Mouse (Mus musculus) skeletal muscle tissue, adult 2 months (tissue): Measurements from ENCODE around the gene Spp2.
A peak's percentile ranks its signal among the peaks of the same experiment; 100 is the strongest.

Experiments used
- DNase-seq: peaks from one replicate; pipeline ENCODE4 v3.0.0-alpha.2; 2012; ENCODE audit warnings: low read depth, low spot score

Spp2 gene

DNA sequence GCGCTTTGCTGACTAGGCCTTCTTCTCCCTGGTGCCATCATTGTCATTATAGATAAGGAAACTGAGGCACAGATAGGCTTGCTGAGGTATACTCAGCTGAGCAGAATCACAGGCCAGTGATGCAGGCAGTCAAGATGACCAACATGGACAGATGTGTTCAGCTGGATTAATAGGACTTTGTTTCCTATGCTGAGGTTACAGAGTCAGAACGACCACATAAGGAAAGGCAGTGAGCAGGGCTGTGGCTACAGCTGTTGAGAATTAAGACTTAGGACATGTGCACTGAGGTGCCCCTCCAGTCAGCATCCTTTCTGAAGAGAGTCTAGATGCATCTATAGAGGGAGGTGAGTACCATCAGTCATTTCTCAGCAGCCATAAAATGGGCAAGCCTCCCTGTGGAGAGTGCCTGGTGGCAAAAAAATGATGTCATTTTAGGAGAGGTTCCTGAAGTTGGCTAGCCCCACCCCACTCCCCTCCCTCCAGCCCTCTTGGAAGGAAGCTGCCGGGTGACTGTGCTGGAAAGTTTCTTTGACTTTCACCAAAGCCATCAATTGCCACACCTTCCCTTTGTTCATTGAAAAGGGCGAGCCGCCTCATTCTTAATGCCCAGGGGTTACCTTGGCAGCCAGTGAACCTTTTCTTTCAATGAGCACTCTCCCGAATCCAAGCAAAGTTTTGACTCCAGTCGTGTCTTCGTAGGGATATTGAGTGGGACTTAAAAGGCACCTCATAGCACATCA lies 59.7 kb downstream of the Spp2 start:
- DNase-seq = no peak

DNA sequence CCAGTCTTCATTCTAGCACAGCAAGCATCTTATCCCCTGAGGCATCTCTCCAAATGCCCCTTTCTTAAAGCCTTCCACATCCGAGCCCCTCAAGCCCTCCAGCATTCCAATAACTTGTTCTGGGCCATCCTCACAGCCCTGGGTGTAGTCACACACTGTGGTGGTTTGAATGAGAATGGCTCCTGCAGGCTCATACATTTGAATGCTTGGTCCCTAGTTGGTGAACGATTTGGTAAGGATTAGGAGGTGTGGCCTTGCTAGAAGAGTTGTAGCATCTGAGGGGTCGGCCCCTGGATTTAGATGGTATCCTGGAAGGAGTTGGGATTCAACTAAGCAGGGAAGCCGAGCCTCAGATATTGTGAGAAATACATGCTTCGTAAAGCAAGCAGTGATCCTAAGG lies 61.1 kb downstream of the Spp2 start:
- DNase-seq = no peak

DNA sequence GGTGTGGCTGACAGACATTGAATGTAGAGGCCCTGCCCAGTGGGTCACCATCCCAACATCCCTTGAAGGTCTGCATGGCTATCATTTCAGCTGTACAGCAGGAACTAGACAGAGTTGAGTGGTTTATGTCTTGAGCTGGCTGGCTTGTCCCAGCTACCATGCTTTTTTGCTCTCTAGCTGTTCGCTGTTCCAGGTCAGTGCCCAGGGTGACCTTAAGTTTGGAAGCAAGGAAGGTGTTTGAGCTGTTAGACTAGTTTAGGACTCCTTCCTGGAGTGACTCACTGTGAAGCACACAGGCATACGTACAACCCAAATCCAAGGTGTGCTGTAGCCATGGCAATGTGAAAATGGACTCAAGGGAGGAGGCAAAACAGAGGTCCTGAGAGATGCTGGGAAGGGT lies 61.6 kb downstream of the Spp2 start:
- no peak for DNase-seq

GRCm38 (mm10) chr1:88469746-88470145 lies 63.0 kb downstream of the Spp2 start:
- DNase-seq = no peak

DNA sequence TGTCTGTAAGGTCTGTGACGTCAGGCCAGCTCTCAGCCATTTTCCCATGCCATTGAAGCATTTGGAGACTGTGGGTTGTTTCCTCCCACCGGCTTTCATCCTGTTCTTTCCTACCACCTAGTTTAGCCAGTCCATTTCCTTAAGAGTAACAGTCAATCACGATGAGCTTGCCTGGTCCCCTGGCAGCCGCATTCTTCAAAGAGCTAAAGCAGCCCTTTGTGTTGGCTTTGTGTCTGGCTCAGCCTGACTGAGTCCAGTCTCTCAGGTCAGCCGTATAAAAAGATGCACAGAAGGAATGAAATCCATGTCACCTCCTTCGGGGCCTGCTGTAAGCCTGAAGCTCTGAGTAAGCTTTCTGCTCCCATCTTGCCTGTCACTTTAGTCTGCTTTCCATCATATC lies 65.5 kb downstream of the Spp2 start:
- no peak for DNase-seq

GRCm38 (mm10) chr1:88473899-88474298 lies 67.1 kb downstream of the Spp2 start:
- DNase-seq = no peak

DNA sequence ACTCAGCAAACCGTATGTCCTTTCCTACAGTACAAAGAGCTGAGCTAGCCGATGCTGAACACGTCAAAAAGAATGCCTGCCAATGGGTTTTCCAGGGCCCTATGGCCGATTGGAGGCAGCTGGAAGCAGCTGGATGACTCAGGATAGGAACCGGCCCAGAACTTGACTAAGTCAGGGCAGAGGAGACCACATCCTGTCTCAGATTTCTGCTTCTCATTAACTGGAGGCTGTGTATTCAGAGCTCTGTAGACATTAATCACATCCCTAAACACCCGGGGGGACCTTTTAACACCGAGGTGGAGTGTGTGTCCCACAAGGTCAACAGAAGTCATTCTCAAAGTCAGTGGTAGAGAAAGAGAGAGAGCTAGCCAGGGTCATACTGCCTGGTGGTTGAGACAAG lies 67.8 kb downstream of the Spp2 start:
- peak; percentile 54 for DNase-seq

GRCm38 (mm10) chr1:88475502-88475953 lies 68.8 kb downstream of the Spp2 start:
- DNase-seq = no peak
